Mouse (Mus musculus): ENCODE results near the gene Gm38392. TPM values are rescaled to one million over a fixed set of nuclear protein-coding genes. Genes with fewer than 3 reads are reported as not detected.

The Gm38392 gene
- polyA plus RNA-seq, 1 experiment from 2014 or later = 0.16 TPM

DNA sequence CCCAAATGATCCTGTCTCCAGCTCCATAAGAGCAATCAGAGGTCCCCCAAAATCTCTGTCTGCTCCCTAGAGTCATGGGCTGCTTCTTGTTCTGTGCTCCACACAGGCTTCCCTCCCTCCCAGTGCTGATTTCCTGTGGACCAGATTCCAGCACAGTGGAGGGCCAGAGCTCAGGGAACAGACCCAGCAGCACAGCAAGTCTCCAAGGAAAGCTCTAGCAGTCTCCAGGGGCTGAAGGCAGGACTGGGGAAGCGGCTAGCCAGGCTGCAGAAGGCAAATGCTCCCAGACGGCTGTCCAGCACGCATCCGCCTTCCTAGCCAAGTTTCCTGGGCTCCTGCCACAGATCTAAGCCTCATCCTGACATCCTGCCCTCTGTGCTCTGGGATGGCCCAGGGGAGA is 58.1 kb downstream of the Gm38392 start:
- Histone ChIP-seq H3K27ac (ENCODE audit: low read depth, low read length) (peak overlapping the region; percentile 77), H3K4me3 (ENCODE audit: low read depth, low read length) (no peak overlapping the region), H3K9ac (ENCODE audit: low read length) (peak overlapping the region; percentile 23; the same call in 1 of the 2 replicates), H3K4me1 (replicated peaks; ENCODE audit: control insufficient read depth, insufficient read depth, low read length) (peaks cover 51% of the 10 kb centered on the region), H3K9me3 (ENCODE audit: control insufficient read depth, low read length) (no peaks in the 10 kb centered on the region), H3K27me3 (ENCODE audit: control insufficient read depth, insufficient read depth, low read length) (peaks cover 12% of the 10 kb centered on the region), H3K4me2 (ENCODE audit: low read depth, low read length, severe bottlenecking) (no peak overlapping the region), H3K36me3 (ENCODE audit: control insufficient read depth, insufficient read depth, low read length) (peaks cover 6% of the 10 kb centered on the region)
- ATAC-seq (replicated peaks; ENCODE audit: low FRiP score) (no peak), DNase-seq (ENCODE audit: low spot score) (no peak)
- 65% methylated on average over 4 of the region's 4 CpGs for WGBS

DNA sequence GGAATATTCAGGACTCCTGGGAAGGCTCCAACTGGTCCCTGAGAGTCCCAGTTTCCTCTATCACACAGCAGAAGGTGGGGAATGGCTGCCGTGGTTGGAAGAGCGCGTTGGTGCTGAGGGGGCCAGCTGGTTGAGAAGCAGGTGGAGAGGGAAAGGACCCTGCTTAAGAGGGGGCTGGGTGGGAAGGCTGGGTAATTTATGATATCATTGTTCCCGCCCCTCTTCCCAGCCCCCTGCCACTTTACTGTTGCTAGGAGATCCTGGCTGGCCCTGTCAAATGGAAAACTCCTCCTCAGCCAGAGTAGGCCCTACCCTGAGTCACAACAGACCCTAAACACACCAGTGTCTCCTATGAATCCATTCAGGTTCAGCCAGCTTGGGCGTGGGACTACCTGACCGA is 59.0 kb downstream of the Gm38392 start:
- 60% methylated on average over 6 of the region's 6 CpGs for WGBS
- peaks cover 54% of the 10 kb centered on the region for H3K4me1 ChIP-seq (replicated peaks; ENCODE audit: control insufficient read depth, insufficient read depth, low read length)
- H3K4me2 ChIP-seq (ENCODE audit: low read depth, low read length, severe bottlenecking) = no peak overlapping the region
- ATAC-seq (replicated peaks; ENCODE audit: low FRiP score) = peak; percentile 13; the same call in 1 of the 2 replicates
- H3K4me3 ChIP-seq (ENCODE audit: low read depth, low read length) = no peak overlapping the region
- H3K36me3 ChIP-seq (ENCODE audit: control insufficient read depth, insufficient read depth, low read length) = peaks cover 10% of the 10 kb centered on the region
- no peaks in the 10 kb centered on the region for H3K9me3 ChIP-seq (ENCODE audit: control insufficient read depth, low read length)
- peaks cover 14% of the 10 kb centered on the region for H3K27me3 ChIP-seq (ENCODE audit: control insufficient read depth, insufficient read depth, low read length)
- DNase-seq (ENCODE audit: low spot score) = peak; percentile 69
- peak overlapping the region; percentile 21; the same call in 1 of the 2 replicates for H3K9ac ChIP-seq (ENCODE audit: low read length)
- peak overlapping the region; percentile 77 for H3K27ac ChIP-seq (ENCODE audit: low read depth, low read length)

DNA sequence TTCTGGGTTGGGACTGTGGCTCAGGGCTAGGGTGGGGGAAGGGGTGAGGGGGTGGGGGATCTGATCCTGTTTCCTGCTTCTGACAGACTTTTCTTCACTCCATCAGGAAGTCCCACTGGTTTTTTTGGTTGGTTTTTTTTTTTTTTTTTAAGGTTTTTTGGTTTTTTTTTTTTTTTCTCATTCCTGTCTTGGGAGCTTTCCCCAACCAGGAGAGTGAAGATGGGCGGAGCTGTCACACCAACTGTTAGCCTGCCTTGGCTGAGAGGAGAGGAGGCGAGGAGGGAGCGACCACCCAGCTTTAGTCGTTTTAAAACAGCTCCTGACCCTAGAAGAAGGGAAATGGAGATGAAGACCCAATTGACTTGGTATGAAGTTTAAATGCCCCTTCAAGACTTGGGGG is 59.8 kb downstream of the Gm38392 start:
- Histone ChIP-seq H3K9ac (ENCODE audit: low read length) (no peak overlapping the region), H3K27ac (ENCODE audit: low read depth, low read length) (peak overlapping the region; percentile 77; the same call in 1 of the 2 replicates), H3K36me3 (ENCODE audit: control insufficient read depth, insufficient read depth, low read length) (peaks cover 10% of the 10 kb centered on the region), H3K4me2 (ENCODE audit: low read depth, low read length, severe bottlenecking) (no peak overlapping the region), H3K27me3 (ENCODE audit: control insufficient read depth, insufficient read depth, low read length) (peaks cover 14% of the 10 kb centered on the region), H3K9me3 (ENCODE audit: control insufficient read depth, low read length) (no peaks in the 10 kb centered on the region), H3K4me3 (ENCODE audit: low read depth, low read length) (no peak overlapping the region), H3K4me1 (replicated peaks; ENCODE audit: control insufficient read depth, insufficient read depth, low read length) (peaks cover 53% of the 10 kb centered on the region)
- no peak for ATAC-seq (replicated peaks; ENCODE audit: low FRiP score)
- WGBS = 36% methylated on average over 4 of the region's 4 CpGs
- DNase-seq (ENCODE audit: low spot score) = no peak

DNA sequence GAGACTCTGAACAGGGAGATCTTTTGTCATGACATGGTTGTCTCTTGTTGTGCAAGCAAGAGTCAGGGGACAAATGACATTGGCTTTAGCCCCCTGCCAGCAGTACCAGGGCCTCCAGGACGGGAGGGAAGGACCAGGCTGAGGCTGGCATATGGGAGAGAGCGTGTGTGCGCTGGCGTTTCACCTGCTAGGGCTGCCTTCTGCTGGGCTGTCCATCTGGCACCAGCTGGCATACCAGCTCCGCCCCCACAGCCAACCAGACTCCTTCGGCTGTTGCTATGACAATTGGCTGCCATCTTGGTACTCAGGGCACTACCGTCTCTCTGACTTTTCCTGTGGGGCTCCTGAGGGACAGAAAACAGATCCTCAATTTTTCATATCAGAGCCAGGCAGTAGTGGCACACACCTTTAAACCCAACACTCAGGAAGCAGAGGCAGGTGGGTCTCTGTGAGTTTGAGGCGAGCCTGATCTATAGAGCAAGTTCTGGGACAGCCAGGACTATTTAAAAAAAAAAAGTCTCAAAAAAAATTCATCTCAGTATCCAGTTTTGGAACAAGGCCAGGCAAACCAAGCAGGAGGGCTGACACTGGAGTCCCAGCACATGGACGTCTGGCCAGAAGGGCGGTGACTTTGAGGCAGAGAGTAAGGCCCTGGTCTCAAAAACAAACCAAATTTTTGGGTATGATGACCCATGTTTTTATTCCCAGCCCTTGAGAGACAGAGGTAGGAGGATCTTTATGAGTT is 60.7 kb downstream of the Gm38392 start:
- Histone ChIP-seq H3K36me3 (ENCODE audit: control insufficient read depth, insufficient read depth, low read length) (peaks cover 10% of the 10 kb centered on the region), H3K27me3 (ENCODE audit: control insufficient read depth, insufficient read depth, low read length) (peaks cover 18% of the 10 kb centered on the region), H3K9ac (ENCODE audit: low read length) (no peak overlapping the region), H3K4me3 (ENCODE audit: low read depth, low read length) (no peak overlapping the region), H3K9me3 (ENCODE audit: control insufficient read depth, low read length) (no peaks in the 10 kb centered on the region), H3K4me2 (ENCODE audit: low read depth, low read length, severe bottlenecking) (no peak overlapping the region), H3K27ac (ENCODE audit: low read depth, low read length) (peak overlapping the region; percentile 89; the same call in 1 of the 2 replicates), H3K4me1 (replicated peaks; ENCODE audit: control insufficient read depth, insufficient read depth, low read length) (peaks cover 52% of the 10 kb centered on the region)
- WGBS = 74% methylated on average over 10 of the region's 10 CpGs
- no peak for ATAC-seq (replicated peaks; ENCODE audit: low FRiP score)
- no peak for DNase-seq (ENCODE audit: low spot score)

DNA sequence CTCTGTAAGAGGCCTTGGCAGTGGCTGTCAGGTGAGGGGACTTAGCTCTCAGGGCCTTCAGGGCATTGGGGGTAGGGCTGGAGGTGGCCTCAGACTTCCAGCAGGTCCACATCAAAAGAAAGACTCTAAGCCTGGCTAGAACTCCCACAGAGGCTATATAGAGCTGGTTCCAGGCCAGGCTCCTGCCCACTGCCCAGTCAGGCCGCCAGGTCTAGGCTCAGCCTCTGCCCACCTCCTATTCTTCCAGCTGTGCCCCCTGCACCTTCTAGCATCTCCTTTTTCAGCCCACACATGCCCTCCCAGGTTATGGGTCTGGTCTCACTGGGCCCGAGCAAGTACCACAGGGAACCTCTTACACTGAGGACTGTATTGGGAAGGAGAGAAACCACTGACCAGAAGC is 62.1 kb downstream of the Gm38392 start:
- Histone ChIP-seq H3K4me1 (replicated peaks; ENCODE audit: control insufficient read depth, insufficient read depth, low read length) (peaks cover 55% of the 10 kb centered on the region), H3K9me3 (ENCODE audit: control insufficient read depth, low read length) (no peaks in the 10 kb centered on the region), H3K9ac (ENCODE audit: low read length) (peak overlapping the region; percentile 52), H3K36me3 (ENCODE audit: control insufficient read depth, insufficient read depth, low read length) (peaks cover 16% of the 10 kb centered on the region), H3K27me3 (ENCODE audit: control insufficient read depth, insufficient read depth, low read length) (peaks cover 24% of the 10 kb centered on the region), H3K4me3 (ENCODE audit: low read depth, low read length) (no peak overlapping the region), H3K27ac (ENCODE audit: low read depth, low read length) (peak overlapping the region; percentile 89), H3K4me2 (ENCODE audit: low read depth, low read length, severe bottlenecking) (no peak overlapping the region)
- no peak for ATAC-seq (replicated peaks; ENCODE audit: low FRiP score)
- no peak for DNase-seq (ENCODE audit: low spot score)
- 58% methylated on average over 2 of the region's 2 CpGs for WGBS

DNA sequence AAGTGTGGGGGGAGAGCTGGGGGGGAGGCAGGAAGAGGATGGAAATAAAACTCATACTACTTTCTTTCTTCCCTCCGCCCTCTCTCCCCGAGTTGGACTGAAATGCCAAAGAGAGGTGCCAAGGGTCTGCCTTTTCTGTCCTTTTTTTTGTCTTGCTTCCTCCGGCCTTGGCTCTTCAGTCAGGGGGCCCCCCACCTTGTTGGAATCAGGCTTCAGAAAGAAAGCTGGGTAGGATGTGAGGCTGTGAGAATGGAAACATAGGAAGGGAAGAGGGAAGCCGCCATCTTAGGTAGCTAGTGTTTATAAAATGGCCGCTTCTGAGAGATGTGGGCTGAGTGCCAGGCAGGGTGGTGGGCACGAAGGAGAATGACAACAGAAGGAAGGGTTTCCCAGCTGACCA is 64.6 kb downstream of the Gm38392 start:
- Histone ChIP-seq H3K27me3 (ENCODE audit: control insufficient read depth, insufficient read depth, low read length) (peaks cover 26% of the 10 kb centered on the region), H3K4me2 (ENCODE audit: low read depth, low read length, severe bottlenecking) (peak overlapping the region; percentile 36; the same call in 1 of the 2 replicates), H3K9ac (ENCODE audit: low read length) (peak overlapping the region; percentile 37; the same call in 1 of the 2 replicates), H3K27ac (ENCODE audit: low read depth, low read length) (peak overlapping the region; percentile 89), H3K4me1 (replicated peaks; ENCODE audit: control insufficient read depth, insufficient read depth, low read length) (peaks cover 45% of the 10 kb centered on the region), H3K4me3 (ENCODE audit: low read depth, low read length) (peak overlapping the region; percentile 10; the same call in 1 of the 2 replicates), H3K36me3 (ENCODE audit: control insufficient read depth, insufficient read depth, low read length) (peaks cover 16% of the 10 kb centered on the region), H3K9me3 (ENCODE audit: control insufficient read depth, low read length) (no peaks in the 10 kb centered on the region)
- ATAC-seq (replicated peaks; ENCODE audit: low FRiP score) (0 out of 2 replicates have a peak, but pooled peaks have one; percentile 6), DNase-seq (ENCODE audit: low spot score) (no peak)
- WGBS = 65% methylated on average over 6 of the region's 6 CpGs

DNA sequence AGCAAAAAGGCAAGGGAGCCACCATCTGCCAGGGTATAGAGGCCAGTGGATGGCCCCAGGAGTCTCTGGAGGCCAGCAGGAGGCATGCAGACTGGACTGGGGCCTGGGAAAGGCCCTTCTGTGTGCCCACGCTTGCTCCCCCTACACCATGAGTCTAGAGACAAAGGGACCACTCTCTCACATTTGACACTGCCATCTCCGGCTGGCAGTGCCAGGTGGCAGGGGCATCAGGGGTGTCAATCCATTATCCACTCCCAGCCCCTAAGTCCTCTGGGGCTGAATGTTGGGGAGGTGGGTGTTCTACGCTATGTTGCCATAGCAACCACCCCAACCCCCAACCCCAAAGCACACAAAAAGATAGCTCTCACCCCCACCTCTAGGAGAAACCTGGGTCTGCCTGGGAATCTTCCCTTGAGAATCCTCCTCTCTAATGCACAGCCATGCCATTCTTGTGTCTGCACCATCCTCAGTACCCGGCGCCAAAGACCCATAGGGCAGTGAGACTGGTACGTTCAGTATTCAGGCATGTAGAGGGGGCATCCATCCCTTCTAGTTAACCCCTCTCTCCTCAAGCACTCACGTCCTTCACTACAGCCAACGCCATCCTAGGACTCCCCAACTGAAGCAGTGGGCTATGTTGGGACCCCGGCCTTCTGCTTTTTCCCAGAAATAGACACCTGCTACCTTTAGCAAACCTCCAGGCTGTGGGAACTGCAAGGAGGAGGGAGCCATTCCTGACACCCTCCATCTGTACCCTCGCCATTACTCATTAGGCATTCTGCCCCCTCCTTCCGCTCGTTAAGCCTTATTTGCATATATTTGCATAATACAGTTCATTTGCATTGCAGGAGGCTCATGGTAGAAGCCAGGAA is 65.3 kb downstream of the Gm38392 start:
- Histone ChIP-seq H3K4me1 (replicated peaks; ENCODE audit: control insufficient read depth, insufficient read depth, low read length) (peaks cover 45% of the 10 kb centered on the region), H3K27ac (ENCODE audit: low read depth, low read length) (peak overlapping the region; percentile 89), H3K4me3 (ENCODE audit: low read depth, low read length) (0 out of 2 replicates have a peak overlapping the region, but pooled peaks have one; percentile 8), H3K9me3 (ENCODE audit: control insufficient read depth, low read length) (no peaks in the 10 kb centered on the region), H3K4me2 (ENCODE audit: low read depth, low read length, severe bottlenecking) (peak overlapping the region; percentile 79), H3K9ac (ENCODE audit: low read length) (peak overlapping the region; percentile 62), H3K27me3 (ENCODE audit: control insufficient read depth, insufficient read depth, low read length) (peaks cover 28% of the 10 kb centered on the region), H3K36me3 (ENCODE audit: control insufficient read depth, insufficient read depth, low read length) (peaks cover 16% of the 10 kb centered on the region)
- ATAC-seq (replicated peaks; ENCODE audit: low FRiP score) = peak; percentile 67
- WGBS = 38% methylated on average over 12 of the region's 12 CpGs
- peak; percentile 72 for DNase-seq (ENCODE audit: low spot score)

DNA sequence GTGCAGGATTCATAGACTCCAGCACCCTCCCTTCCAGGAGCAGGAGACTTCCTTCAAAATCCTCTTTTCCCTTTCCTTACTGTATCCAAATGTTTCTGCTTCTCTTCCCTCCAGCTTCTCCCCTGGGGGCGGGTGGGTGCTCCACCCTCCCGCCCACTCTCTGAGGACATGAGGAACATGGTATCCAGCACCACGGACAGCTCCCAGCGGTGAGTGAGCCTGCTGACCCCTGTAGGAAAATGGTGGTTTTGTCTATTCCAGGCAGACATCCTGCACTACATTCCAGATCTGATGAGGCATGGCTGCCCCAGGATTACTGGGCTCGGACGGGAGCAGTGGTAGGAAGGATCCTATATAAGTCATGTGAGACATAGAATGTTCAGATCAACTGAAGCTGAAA is 66.2 kb downstream of the Gm38392 start:
- H3K27me3 ChIP-seq (ENCODE audit: control insufficient read depth, insufficient read depth, low read length) = peaks cover 31% of the 10 kb centered on the region
- peak overlapping the region; percentile 79; the same call in 1 of the 2 replicates for H3K4me2 ChIP-seq (ENCODE audit: low read depth, low read length, severe bottlenecking)
- no peaks in the 10 kb centered on the region for H3K9me3 ChIP-seq (ENCODE audit: control insufficient read depth, low read length)
- H3K27ac ChIP-seq (ENCODE audit: low read depth, low read length) = peak overlapping the region; percentile 89
- peak overlapping the region; percentile 63 for H3K4me3 ChIP-seq (ENCODE audit: low read depth, low read length)
- H3K36me3 ChIP-seq (ENCODE audit: control insufficient read depth, insufficient read depth, low read length) = peaks cover 14% of the 10 kb centered on the region
- peak overlapping the region; percentile 62 for H3K9ac ChIP-seq (ENCODE audit: low read length)
- WGBS = 8% methylated on average over 6 of the region's 6 CpGs
- peaks cover 45% of the 10 kb centered on the region for H3K4me1 ChIP-seq (replicated peaks; ENCODE audit: control insufficient read depth, insufficient read depth, low read length)
- ATAC-seq (replicated peaks; ENCODE audit: low FRiP score) (no peak), DNase-seq (ENCODE audit: low spot score) (no peak)

Measured in forebrain, embryonic 11.5 days (tissue).